ENCODE assay signal across 34 mouse cellular contexts in genomic region chr8:94522482-94522881, GRCm38 (mm10).
"Had no signal": no experiment of that assay in that cellular context is flagged by ENCODE, and none has a peak within 500 bp of the region (broad histone marks: within the 10 kb centered on the region; RNA-seq: fewer than 3 reads in every experiment).

No protein-coding gene starts in this region.

- H3K4me2 ChIP-seq: heart, embryonic 11.5 days; heart, embryonic 12.5 days; heart, embryonic 13.5 days; heart, embryonic 15.5 days; hindbrain, embryonic 12.5 days; hindbrain, embryonic 13.5 days; hindbrain, embryonic 14.5 days; hindbrain, embryonic 15.5 days; intestine, embryonic 15.5 days; kidney, embryonic 15.5 days had no signal

- H3K27ac ChIP-seq: heart, embryonic 10.5 days; heart, embryonic 13.5 days; heart, embryonic 15.5 days; hindbrain, embryonic 10.5 days; hindbrain, embryonic 12.5 days; hindbrain, embryonic 13.5 days; hindbrain, embryonic 14.5 days; hindbrain, embryonic 15.5 days; hindbrain, postnatal 0 days; intestine, embryonic 15.5 days; kidney, embryonic 15.5 days; kidney, postnatal 0 days; layer of hippocampus, adult 2 months had no signal

- H3K4me1 ChIP-seq: heart, embryonic 13.5 days; heart, embryonic 15.5 days; hindbrain, embryonic 10.5 days; hindbrain, embryonic 12.5 days; hindbrain, embryonic 13.5 days; hindbrain, embryonic 15.5 days; intestine, embryonic 15.5 days; kidney, embryonic 15.5 days had no signal

- H3K36me3 ChIP-seq: heart, embryonic 10.5 days; heart, embryonic 12.5 days; heart, embryonic 13.5 days; heart, embryonic 15.5 days; hindbrain, embryonic 10.5 days; hindbrain, embryonic 12.5 days; hindbrain, embryonic 13.5 days; hindbrain, embryonic 15.5 days; intestine, embryonic 15.5 days; kidney, embryonic 15.5 days had no signal

- H3K4me3 ChIP-seq: heart, embryonic 10.5 days; heart, embryonic 12.5 days; heart, embryonic 13.5 days; heart, embryonic 15.5 days; hindbrain, embryonic 10.5 days; hindbrain, embryonic 12.5 days; hindbrain, embryonic 13.5 days; hindbrain, embryonic 15.5 days; intestine, embryonic 15.5 days; kidney, embryonic 15.5 days; layer of hippocampus, adult 2 months had no signal

- H3K27me3 ChIP-seq: hindbrain, embryonic 13.5 days; hindbrain, embryonic 15.5 days; kidney, embryonic 15.5 days had no signal

- DNase-seq: heart, postnatal 10 days; heart, postnatal 14 days; heart, postnatal 36 days; kidney, adult 11 months; kidney, adult 18-20 months; kidney, adult 2 months; kidney, adult 8-10 months; kidney, adult 9 months; kidney, postnatal 10 days; kidney, postnatal 14 days; kidney, postnatal 25 days; kidney, postnatal 36 days; kidney, postnatal 4 days; layer of hippocampus, adult 9-11 months; layer of hippocampus, postnatal 36 days had no signal

- H3K9ac ChIP-seq: heart, embryonic 12.5 days; heart, embryonic 13.5 days; heart, embryonic 15.5 days; hindbrain, embryonic 12.5 days; hindbrain, embryonic 13.5 days; hindbrain, embryonic 14.5 days; hindbrain, embryonic 15.5 days; intestine, embryonic 15.5 days; kidney, embryonic 15.5 days had no signal

- ATAC-seq: hindbrain, embryonic 16.5 days; hindbrain, postnatal 0 days; inflammation-experienced regulatory T-cells, adult 6 months; intestine, embryonic 15.5 days; intestine, embryonic 16.5 days; intestine, postnatal 0 days had no signal

- H3K9me3 ChIP-seq: heart, embryonic 10.5 days; heart, embryonic 12.5 days; heart, embryonic 13.5 days; heart, embryonic 15.5 days; hindbrain, embryonic 10.5 days; hindbrain, embryonic 12.5 days; hindbrain, embryonic 13.5 days; hindbrain, embryonic 15.5 days; intestine, embryonic 15.5 days; kidney, embryonic 15.5 days had no signal
